Mouse (Mus musculus) adrenal gland, postnatal 14 days (tissue): ENCODE measurements around the gene Ubash3a. TPM values are rescaled to one million over a fixed set of nuclear protein-coding genes. Genes with fewer than 3 reads are reported as not detected.

Experiments
- DNase-seq: peaks from one replicate; pipeline ENCODE4 v3.0.0; 2021; ENCODE audit warnings: mixed read lengths
- total RNA-seq: library from RNA; stranded (reverse); gene quantifications from 2 replicates; pipeline ENCODE4 v1.2.3, GENCODE M21; 2021

Gene Ubash3a
- total RNA-seq, 1 experiment from 2014 or later, result 0.63 TPM

GRCm38 (mm10) chr17:31216068-31216955 lies 8.6 kb downstream of the Ubash3a start:
- DNase-seq, result peak; percentile 39

GRCm38 (mm10) chr17:31222810-31223310 lies 15.2 kb downstream of the Ubash3a start:
- DNase-seq, result no peak

- DNase-seq, result no peak
Measured at GRCm38 (mm10) chr17:31223835-31224234, 16.2 kb downstream of the Ubash3a start.

- DNase-seq, result no peak
Measured at GRCm38 (mm10) chr17:31224591-31224990, 16.9 kb downstream of the Ubash3a start.

- DNase-seq, result no peak
Measured at GRCm38 (mm10) chr17:31226368-31226767, 18.7 kb downstream of the Ubash3a start.

GRCm38 (mm10) chr17:31226931-31227330 lies 19.3 kb downstream of the Ubash3a start:
- no peak for DNase-seq

- DNase-seq, result no peak
Measured at GRCm38 (mm10) chr17:31231780-31232179, 24.1 kb downstream of the Ubash3a start.

GRCm38 (mm10) chr17:31232251-31233010 lies 24.8 kb downstream of the Ubash3a start:
- no peak for DNase-seq

GRCm38 (mm10) chr17:31235915-31236314 lies 28.2 kb downstream of the Ubash3a start:
- no peak for DNase-seq

GRCm38 (mm10) chr17:31238234-31239020 lies 30.8 kb downstream of the Ubash3a start:
- no peak for DNase-seq

GRCm38 (mm10) chr17:31241156-31241555 lies 33.5 kb downstream of the Ubash3a start:
- DNase-seq, result no peak

GRCm38 (mm10) chr17:31242764-31243163 lies 35.1 kb downstream of the Ubash3a start:
- DNase-seq, result peak; percentile 44

GRCm38 (mm10) chr17:31245321-31245720 lies 37.6 kb downstream of the Ubash3a start:
- DNase-seq, result no peak

- DNase-seq, result no peak
Measured at GRCm38 (mm10) chr17:31247144-31247543, 39.5 kb downstream of the Ubash3a start.

GRCm38 (mm10) chr17:31253951-31254350 lies 46.3 kb downstream of the Ubash3a start:
- no peak for DNase-seq

- peak; percentile 92 for DNase-seq
Measured at GRCm38 (mm10) chr17:31254463-31254931, 46.8 kb downstream of the Ubash3a start.

GRCm38 (mm10) chr17:31257149-31257548 lies 49.5 kb downstream of the Ubash3a start:
- no peak for DNase-seq

GRCm38 (mm10) chr17:31257898-31258297 lies 50.2 kb downstream of the Ubash3a start:
- no peak for DNase-seq

- DNase-seq, result no peak
Measured at GRCm38 (mm10) chr17:31258310-31258865, 50.7 kb downstream of the Ubash3a start.

- DNase-seq, result no peak
Measured at GRCm38 (mm10) chr17:31259145-31259544, 51.5 kb downstream of the Ubash3a start.

- peak; percentile 52 for DNase-seq
Measured at GRCm38 (mm10) chr17:31259825-31260224, 52.2 kb downstream of the Ubash3a start.

- DNase-seq, result peak; percentile 95
Measured at GRCm38 (mm10) chr17:31260430-31260829, 52.8 kb downstream of the Ubash3a start.
